Mouse (Mus musculus): ENCODE results near the gene Ak9. TPM values are rescaled to one million over a fixed set of nuclear protein-coding genes. Genes with fewer than 3 reads are reported as not detected.

Ak9 gene
- polyA plus RNA-seq, 1 experiment from 2014 or later = 0.34 TPM

GRCm38 (mm10) chr10:41291021-41291420 is 12.8 kb upstream of the Ak9 start:
- 86% methylated on average over 2 of the region's 2 CpGs for WGBS
- no peak for DNase-seq (ENCODE audit: low spot score)
- Histone ChIP-seq H3K4me1 (replicated peaks) (peaks cover 31% of the 10 kb centered on the region), H3K4me3 (no peak overlapping the region), H3K27ac (no peak overlapping the region), H3K9me3 (no peaks in the 10 kb centered on the region), H3K36me3 (no peaks in the 10 kb centered on the region), H3K27me3 (ENCODE audit: insufficient read depth, poor library complexity, severe bottlenecking) (no peaks in the 10 kb centered on the region)

- DNase-seq (ENCODE audit: low spot score) = peak; percentile 50
Observed at GRCm38 (mm10) chr10:41293019-41293418, 10.8 kb upstream of the Ak9 start.

GRCm38 (mm10) chr10:41294734-41295133 is 9.0 kb upstream of the Ak9 start:
- Histone ChIP-seq H3K27ac (no peak overlapping the region), H3K4me3 (no peak overlapping the region), H3K4me1 (replicated peaks) (peaks cover 24% of the 10 kb centered on the region), H3K36me3 (no peaks in the 10 kb centered on the region), H3K9me3 (no peaks in the 10 kb centered on the region), H3K27me3 (ENCODE audit: insufficient read depth, poor library complexity, severe bottlenecking) (no peaks in the 10 kb centered on the region)
- no peak for DNase-seq (ENCODE audit: low spot score)
- 74% methylated on average over 11 of the region's 11 CpGs for WGBS

More at GRCm38 (mm10) chr10:41293019-41293418, 10.8 kb upstream of the Ak9 start:
- Histone ChIP-seq H3K9me3 (no peaks in the 10 kb centered on the region), H3K4me1 (replicated peaks) (peaks cover 31% of the 10 kb centered on the region), H3K4me3 (no peak overlapping the region), H3K27ac (no peak overlapping the region; the same call in 1 of the 2 replicates), H3K27me3 (ENCODE audit: insufficient read depth, poor library complexity, severe bottlenecking) (no peaks in the 10 kb centered on the region), H3K36me3 (no peaks in the 10 kb centered on the region)
- WGBS = 21% methylated on average over 7 of the region's 7 CpGs

GRCm38 (mm10) chr10:41295145-41295544 is 8.6 kb upstream of the Ak9 start:
- Histone ChIP-seq H3K27ac (no peak overlapping the region), H3K9me3 (no peaks in the 10 kb centered on the region), H3K4me1 (replicated peaks) (peaks cover 24% of the 10 kb centered on the region), H3K36me3 (no peaks in the 10 kb centered on the region), H3K4me3 (no peak overlapping the region), H3K27me3 (ENCODE audit: insufficient read depth, poor library complexity, severe bottlenecking) (no peaks in the 10 kb centered on the region)
- peak; percentile 17 for DNase-seq (ENCODE audit: low spot score)
- 47% methylated on average over 7 of the region's 7 CpGs for WGBS

GRCm38 (mm10) chr10:41300161-41300560 is 3.6 kb upstream of the Ak9 start:
- no peak overlapping the region for H3K27ac ChIP-seq
- 57% methylated on average over 1 of the region's 1 CpGs for WGBS
- H3K4me3 ChIP-seq = no peak overlapping the region
- H3K27me3 ChIP-seq (ENCODE audit: insufficient read depth, poor library complexity, severe bottlenecking) = no peaks in the 10 kb centered on the region
- H3K4me1 ChIP-seq (replicated peaks) = peaks cover 13% of the 10 kb centered on the region
- no peaks in the 10 kb centered on the region for H3K9me3 ChIP-seq
- no peaks in the 10 kb centered on the region for H3K36me3 ChIP-seq
- DNase-seq (ENCODE audit: low spot score) = no peak

- H3K27me3 ChIP-seq (ENCODE audit: insufficient read depth, poor library complexity, severe bottlenecking) = no peaks in the 10 kb centered on the region
- H3K9me3 ChIP-seq = no peaks in the 10 kb centered on the region
- H3K4me1 ChIP-seq (replicated peaks) = peaks cover 12% of the 10 kb centered on the region
- WGBS = under 1% methylated on average over 38 of the region's 38 CpGs
- H3K36me3 ChIP-seq = no peaks in the 10 kb centered on the region
- H3K27ac ChIP-seq = peak within 1 kb of the TSS; percentile 88
- peak; percentile 87 for DNase-seq (ENCODE audit: low spot score)
- peak within 1 kb of the TSS; percentile 95 for H3K4me3 ChIP-seq
Observed at GRCm38 (mm10) chr10:41302689-41303431, 920 bp upstream of the Ak9 start, which contains the start of gene Fig4. TSS of gene Fig4 (minus strand) at chr10:41303260.

- H3K9me3 ChIP-seq = no peaks in the 10 kb centered on the region
- 79% methylated on average over 9 of the region's 9 CpGs for WGBS
- H3K4me1 ChIP-seq (replicated peaks) = peaks cover 12% of the 10 kb centered on the region
- no peaks in the 10 kb centered on the region for H3K27me3 ChIP-seq (ENCODE audit: insufficient read depth, poor library complexity, severe bottlenecking)
- no peak overlapping the region for H3K4me3 ChIP-seq
- no peak overlapping the region for H3K27ac ChIP-seq
- DNase-seq (ENCODE audit: low spot score) = no peak
- no peaks in the 10 kb centered on the region for H3K36me3 ChIP-seq
Observed at GRCm38 (mm10) chr10:41304961-41305455, 1.2 kb downstream of the Ak9 start.

- Histone ChIP-seq H3K27ac (no peak overlapping the region), H3K4me3 (no peak overlapping the region), H3K27me3 (ENCODE audit: insufficient read depth, poor library complexity, severe bottlenecking) (no peaks in the 10 kb centered on the region), H3K36me3 (no peaks in the 10 kb centered on the region), H3K4me1 (replicated peaks) (no peaks in the 10 kb centered on the region), H3K9me3 (no peaks in the 10 kb centered on the region)
- DNase-seq (ENCODE audit: low spot score) = no peak
- 92% methylated on average over 4 of the region's 4 CpGs for WGBS
Observed at GRCm38 (mm10) chr10:41308205-41308604, 4.4 kb downstream of the Ak9 start.

- H3K4me1 ChIP-seq (replicated peaks) = no peaks in the 10 kb centered on the region
- no peaks in the 10 kb centered on the region for H3K27me3 ChIP-seq (ENCODE audit: insufficient read depth, poor library complexity, severe bottlenecking)
- no peak for DNase-seq (ENCODE audit: low spot score)
- no peaks in the 10 kb centered on the region for H3K9me3 ChIP-seq
- WGBS = 88% methylated on average over 3 of the region's 3 CpGs
- H3K4me3 ChIP-seq = no peak overlapping the region
- H3K27ac ChIP-seq = no peak overlapping the region
- no peaks in the 10 kb centered on the region for H3K36me3 ChIP-seq
Observed at GRCm38 (mm10) chr10:41315866-41316265, 12.1 kb downstream of the Ak9 start.

GRCm38 (mm10) chr10:41332533-41333043 is 28.8 kb downstream of the Ak9 start:
- H3K36me3 ChIP-seq = no peaks in the 10 kb centered on the region
- H3K4me3 ChIP-seq = no peak overlapping the region
- H3K27me3 ChIP-seq (ENCODE audit: insufficient read depth, poor library complexity, severe bottlenecking) = no peaks in the 10 kb centered on the region
- 83% methylated on average over 2 of the region's 2 CpGs for WGBS
- no peak for DNase-seq (ENCODE audit: low spot score)
- H3K4me1 ChIP-seq (replicated peaks) = no peaks in the 10 kb centered on the region
- H3K27ac ChIP-seq = no peak overlapping the region
- no peaks in the 10 kb centered on the region for H3K9me3 ChIP-seq

GRCm38 (mm10) chr10:41341346-41341745 is 37.6 kb downstream of the Ak9 start:
- WGBS = 89% methylated on average over 7 of the region's 7 CpGs
- DNase-seq (ENCODE audit: low spot score) = no peak
- Histone ChIP-seq H3K4me3 (no peak overlapping the region), H3K9me3 (no peaks in the 10 kb centered on the region), H3K36me3 (no peaks in the 10 kb centered on the region), H3K27ac (no peak overlapping the region), H3K4me1 (replicated peaks) (no peaks in the 10 kb centered on the region), H3K27me3 (ENCODE audit: insufficient read depth, poor library complexity, severe bottlenecking) (no peaks in the 10 kb centered on the region)

GRCm38 (mm10) chr10:41365086-41365485 is 61.3 kb downstream of the Ak9 start:
- H3K36me3 ChIP-seq = no peaks in the 10 kb centered on the region
- H3K27ac ChIP-seq = no peak overlapping the region
- no peaks in the 10 kb centered on the region for H3K9me3 ChIP-seq
- 89% methylated on average over 9 of the region's 9 CpGs for whole genome bisulfite sequencing
- no peak overlapping the region for H3K4me3 ChIP-seq
- no peaks in the 10 kb centered on the region for H3K4me1 ChIP-seq (replicated peaks)
- DNase-seq (ENCODE audit: low spot score) = no peak
- no peaks in the 10 kb centered on the region for H3K27me3 ChIP-seq (ENCODE audit: insufficient read depth, poor library complexity, severe bottlenecking)

- H3K27me3 ChIP-seq (ENCODE audit: insufficient read depth, poor library complexity, severe bottlenecking) = no peaks in the 10 kb centered on the region
- no peak overlapping the region for H3K27ac ChIP-seq
- no peaks in the 10 kb centered on the region for H3K9me3 ChIP-seq
- DNase-seq (ENCODE audit: low spot score) = no peak
- H3K4me3 ChIP-seq = no peak overlapping the region
- H3K4me1 ChIP-seq (replicated peaks) = 0 out of 2 replicates have a peak, but pooled peaks cover 3% of the 10 kb centered on the region
- H3K36me3 ChIP-seq = no peaks in the 10 kb centered on the region
- 72% methylated on average over 12 of the region's 12 CpGs for WGBS
Observed at GRCm38 (mm10) chr10:41380466-41380865, 76.7 kb downstream of the Ak9 start.
